ENCODE assay signal across 14 mouse cellular contexts in the genomic region with DNA sequence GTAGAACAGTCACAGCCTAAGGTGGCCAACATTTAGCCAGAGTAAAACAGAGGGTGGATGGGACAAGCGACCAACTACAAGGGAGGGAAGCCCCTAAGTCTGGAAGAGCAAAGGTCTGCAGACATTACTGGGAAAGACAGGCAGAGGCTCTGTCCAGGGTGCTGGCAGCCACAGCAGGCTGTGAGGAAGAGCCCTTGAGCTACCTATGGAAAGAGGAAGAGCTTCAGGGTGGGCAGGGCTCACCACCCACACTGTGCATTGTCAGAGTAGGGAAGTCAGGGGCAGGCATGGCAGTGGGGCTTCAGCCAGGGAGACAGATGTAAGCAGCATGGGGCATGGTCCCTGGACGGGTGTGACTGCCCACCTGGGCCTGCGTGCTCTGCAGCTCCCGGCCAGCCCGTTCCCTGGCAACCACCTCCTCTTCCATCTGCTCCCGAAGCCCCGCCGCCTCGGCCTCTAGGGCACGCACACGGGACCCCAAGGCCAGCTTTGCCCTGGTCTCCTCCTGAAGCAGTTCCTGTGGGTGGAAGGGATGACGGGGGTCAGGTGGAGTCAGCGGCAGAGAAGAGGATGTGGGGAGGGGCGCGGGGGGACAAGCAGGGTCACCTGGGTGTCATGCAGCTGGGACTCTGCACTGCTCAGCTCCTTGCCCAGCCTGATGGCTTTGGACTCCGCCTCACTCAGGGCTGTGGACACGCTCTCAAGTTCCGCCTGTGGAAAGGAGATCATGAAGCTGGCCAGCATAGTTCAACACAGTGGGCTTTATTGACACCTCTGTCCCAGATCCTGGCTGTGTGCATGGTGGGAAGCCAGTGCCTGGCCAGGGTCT. TPM values are rescaled to one million over a fixed set of nuclear protein-coding genes. Genes with fewer than 3 reads are reported as not detected.
A peak's percentile ranks its signal among the peaks of the same experiment; 100 is the strongest.
DNase-seq lines count a peak whose midpoint lies in the region; TF ChIP-seq lines count a peak whose summit lies in the region.
"Had no signal": no experiment of that assay in that cellular context is flagged by ENCODE, and none has a peak within 500 bp of the region (broad histone marks: within the 10 kb centered on the region; RNA-seq: fewer than 3 reads in every experiment).

No protein-coding gene starts in this region.

- TF ChIP-seq POLR2A in myocyte (IDR thresholded peaks at IDR 0.05; ENCODE audit: insufficient read length, low read depth), result no peak

- DNase-seq in kidney, postnatal 4 days, result peak; percentile 49 to 53
- no peak for DNase-seq in kidney, postnatal 14 days
- peak; percentile 60 for DNase-seq in ZHBTc4 (ENCODE audit: low read depth, low spot score)
- DNase-seq in cerebellum, postnatal 14 days, result peak; percentile 59 to 70
- no peak for DNase-seq in left cerebral cortex, postnatal 10 days (ENCODE audit: extremely low spot score in 1 of 2, low spot score in 2 of 2)
- DNase-seq in gastrocnemius, adult 18-20 months (ENCODE audit: low spot score), result no peak
- DNase-seq: adrenal gland, postnatal 36 days; kidney, adult 11 months; right cerebral cortex, postnatal 25 days had no signal

- intact Hi-C loops in left cerebral cortex, postnatal 10 days (cut with DNase I), result no loop called here

- no peaks in the 10 kb centered on the region for H3K79me2 ChIP-seq in myocyte (ENCODE audit: control insufficient read depth, insufficient read depth)

- no peak overlapping the region for H3ac ChIP-seq in myocyte (ENCODE audit: control insufficient read depth, insufficient read length)

- no peaks in the 10 kb centered on the region for H3K36me3 ChIP-seq in myocyte (ENCODE audit: control insufficient read depth, insufficient read depth)
- H3K36me3 ChIP-seq: heart, embryonic 13.5 days; liver, embryonic 15.5 days; midbrain, embryonic 12.5 days had no signal

- H3K27me3 ChIP-seq in myocyte (ENCODE audit: control insufficient read depth, insufficient read depth, insufficient read length), result peaks cover 19% of the 10 kb centered on the region
- H3K27me3 ChIP-seq: liver, embryonic 15.5 days had no signal

- no peak overlapping the region for H3K4me3 ChIP-seq in myocyte
- H3K4me3 ChIP-seq: heart, embryonic 13.5 days; liver, embryonic 15.5 days; midbrain, embryonic 12.5 days had no signal

- no peak overlapping the region for H3K4me2 ChIP-seq in myocyte (ENCODE audit: low read depth)
- H3K4me2 ChIP-seq: heart, embryonic 13.5 days; liver, embryonic 15.5 days; midbrain, embryonic 12.5 days had no signal

TF ChIP-seq in myocyte, 11 proteins besides CTCF, POLR2A, EP300 and RAD21:
- TF ChIP-seq TCF3 (IDR thresholded peaks at IDR 0.05; ENCODE audit: insufficient read length, low read depth), result no peak
- peak; percentile 74 for TF ChIP-seq REST (IDR thresholded peaks at IDR 0.05; ENCODE audit: insufficient read depth, insufficient read length)
- no peak for TF ChIP-seq POLR2AphosphoS2 (IDR thresholded peaks at IDR 0.05; ENCODE audit: insufficient read length, low read depth)
- no peak for TF ChIP-seq USF1 (IDR thresholded peaks at IDR 0.05; ENCODE audit: low read depth)

RNA-seq across cellular contexts. Expression of gene Kcnc3, which starts 33.5 kb away (rescaled TPM):
- polyA plus RNA-seq in myocyte (2012; fragmentation: generic; extraction: Trizol), result 0.92 TPM
- 10 to 100 TPM; 48.5 to 55.4 TPM for total RNA-seq in left cerebral cortex, postnatal 10 days (2021)
- total RNA-seq in gastrocnemius, adult 18-20 months (2021), result 1 to 10 TPM; 3.7 to 5.1 TPM

RNA-seq across cellular contexts. Expression of gene Myh14, which starts 46.7 kb away (rescaled TPM):
- polyA plus RNA-seq in myocyte (2012; fragmentation: generic; extraction: Trizol), result 0.17 TPM
- total RNA-seq in left cerebral cortex, postnatal 10 days (2021), result 1 to 10 TPM; 9.1 to 9.7 TPM
- 10 to 100 TPM; 43.2 to 45.2 TPM for total RNA-seq in gastrocnemius, adult 18-20 months (2021)
- total RNA-seq: neutrophil, adult 5-6 weeks had no signal

RNA-seq across cellular contexts. Expression of gene Napsa, which starts 51.7 kb away (rescaled TPM):
- not detected for polyA plus RNA-seq in myocyte (2012; fragmentation: generic; extraction: Trizol)
- total RNA-seq in left cerebral cortex, postnatal 10 days (2021), result under 1 TPM in 1 of 2 experiments, not detected in 1; 0.32 TPM
- under 1 TPM; 0.47 to 0.91 TPM for total RNA-seq in gastrocnemius, adult 18-20 months (2021)

Comparison
In these comparisons a context has a peak if more than half of its experiments do, and no peak if none do; other contexts are left out.
1. DNase-seq: peak in kidney, postnatal 4 days (2 of 2), ZHBTc4 (single experiment) and cerebellum, postnatal 14 days (2 of 2); none in kidney, postnatal 14 days (single experiment), left cerebral cortex, postnatal 10 days (0 of 2) and gastrocnemius, adult 18-20 months (single experiment).
2. RNA of gene Kcnc3, which starts 33.5 kb away (total RNA-seq): 48.5 to 55.4 TPM in left cerebral cortex, postnatal 10 days; 3.7 to 5.1 TPM in gastrocnemius, adult 18-20 months; every median in the first group is over 4 times any median in the second.
3. RNA of gene Myh14, which starts 46.7 kb away (total RNA-seq): 43.2 to 45.2 TPM in gastrocnemius, adult 18-20 months; 9.1 to 9.7 TPM in left cerebral cortex, postnatal 10 days; every median in the first group is over 4 times any median in the second.